ENCODE assay signal across 23 mouse cellular contexts in the genomic region with DNA sequence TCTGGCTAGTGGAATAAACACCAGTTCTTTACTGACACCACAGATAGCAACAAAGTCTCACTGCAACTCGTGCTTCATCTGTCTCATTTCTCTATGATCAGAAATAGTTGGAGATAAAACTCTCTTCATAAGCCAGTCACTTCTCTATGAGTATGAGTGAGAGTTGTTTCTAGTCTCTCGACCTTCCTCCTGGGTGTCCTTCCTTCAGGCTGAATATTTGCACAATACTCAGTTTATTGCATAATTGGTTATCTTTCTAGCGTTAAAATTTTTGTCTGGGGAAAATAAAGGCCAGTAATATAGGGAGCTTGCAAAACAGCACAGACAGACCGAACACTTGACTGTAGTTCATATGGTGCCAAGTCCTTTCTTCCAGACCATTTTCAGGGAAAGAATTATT. TPM values are rescaled to one million over a fixed set of nuclear protein-coding genes. Genes with fewer than 3 reads are reported as not detected.
"Had no signal": no experiment of that assay in that cellular context is flagged by ENCODE, and none has a peak within 500 bp of the region (broad histone marks: within the 10 kb centered on the region; RNA-seq: fewer than 3 reads in every experiment).

No protein-coding gene starts in this region.

- DNase-seq: gastrocnemius, postnatal 14 days; gastrocnemius, postnatal 36 days; heart, adult 18-20 months; heart, postnatal 10 days; heart, postnatal 4 days; kidney, adult 11 months; kidney, adult 2 months; kidney, adult 9 months; kidney, postnatal 25 days; kidney, postnatal 4 days; liver; liver, embryonic 13.5 days had no signal

- ATAC-seq: hindbrain, embryonic 16.5 days; inflammation-experienced regulatory T-cells, adult 6 months; intestine, embryonic 15.5 days had no signal

RNA-seq across cellular contexts. Expression of gene Lilra6, which starts 30.8 kb away (rescaled TPM):
- total RNA-seq: gastrocnemius, postnatal 14 days; gastrocnemius, postnatal 36 days; layer of hippocampus, adult 2 months; layer of hippocampus, postnatal 10 days; layer of hippocampus, postnatal 25 days; left cerebral cortex, adult 2 months; left cerebral cortex, postnatal 14 days; left cerebral cortex, postnatal 36 days had no signal

RNA-seq across cellular contexts. Expression of gene Gm14548, which starts 48.2 kb away (rescaled TPM):
- total RNA-seq: gastrocnemius, adult 18-20 months; gastrocnemius, adult 8-10 months; heart, adult 18-20 months; layer of hippocampus, adult 2 months; layer of hippocampus, postnatal 10 days; layer of hippocampus, postnatal 25 days; left cerebral cortex, adult 2 months; left cerebral cortex, postnatal 14 days; left cerebral cortex, postnatal 36 days had no signal
